Mouse (Mus musculus) left cerebral cortex, postnatal 25 days (tissue): Measurements from ENCODE around the gene Mthfd1. TPM values are rescaled to one million over a fixed set of nuclear protein-coding genes. Genes with fewer than 3 reads are reported as not detected.

Experiments
- DNase-seq, 2 experiments: peaks; one replicate each; pipeline ENCODE4 v3.0.0; 2022; ENCODE audit warnings: low spot score in 2 of 2, mixed read lengths in 1 of 2
- intact Hi-C: fragments of 180-260 bp; cut with DNase I; formaldehyde crosslinking; loops from one replicate; pipeline ENCODE4 v1.15.1; 2025
- total RNA-seq, 2 experiments: library from RNA; stranded (reverse); gene quantifications; 2 replicates each; pipeline ENCODE4 v1.2.3; 2021

Mthfd1 gene
- total RNA-seq, 2 experiments from 2014 or later, result 34.4 to 36.1 TPM

GRCm38 (mm10) chr12:76260673-76261072, 5.6 kb downstream of the Mthfd1 start:
- no peak for DNase-seq
- intact Hi-C loops, result no loop called here

- no peak for DNase-seq
- intact Hi-C loops, result no loop called here
Measured at GRCm38 (mm10) chr12:76261556-76261955, 6.5 kb downstream of the Mthfd1 start.

DNA sequence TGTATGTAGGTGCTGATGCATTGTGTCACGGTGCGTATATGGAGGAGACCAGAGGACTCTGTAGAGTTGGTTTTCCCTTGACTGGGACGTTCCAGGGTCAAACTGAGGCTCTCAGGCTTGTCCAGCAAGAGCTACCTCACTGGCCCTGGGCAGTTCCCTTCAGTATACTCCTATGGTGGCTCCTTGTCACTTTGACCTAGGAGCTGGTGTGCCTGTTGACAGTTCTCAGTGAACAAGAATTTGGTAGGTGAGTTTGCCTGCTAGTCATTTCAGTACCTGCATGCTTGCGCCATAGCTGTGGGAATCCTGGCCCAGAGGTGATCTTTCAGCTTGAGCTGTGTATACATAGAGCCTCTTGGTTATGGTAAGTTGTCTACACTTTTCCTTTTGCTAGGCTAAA, 7.8 kb downstream of the Mthfd1 start:
- intact Hi-C loops, result no loop called here

GRCm38 (mm10) chr12:76263876-76264275, 8.8 kb downstream of the Mthfd1 start:
- DNase-seq, result no peak
- intact Hi-C loops, result no loop called here

More for the DNA sequence above, 7.8 kb downstream of the Mthfd1 start:
- no peak for DNase-seq

DNA sequence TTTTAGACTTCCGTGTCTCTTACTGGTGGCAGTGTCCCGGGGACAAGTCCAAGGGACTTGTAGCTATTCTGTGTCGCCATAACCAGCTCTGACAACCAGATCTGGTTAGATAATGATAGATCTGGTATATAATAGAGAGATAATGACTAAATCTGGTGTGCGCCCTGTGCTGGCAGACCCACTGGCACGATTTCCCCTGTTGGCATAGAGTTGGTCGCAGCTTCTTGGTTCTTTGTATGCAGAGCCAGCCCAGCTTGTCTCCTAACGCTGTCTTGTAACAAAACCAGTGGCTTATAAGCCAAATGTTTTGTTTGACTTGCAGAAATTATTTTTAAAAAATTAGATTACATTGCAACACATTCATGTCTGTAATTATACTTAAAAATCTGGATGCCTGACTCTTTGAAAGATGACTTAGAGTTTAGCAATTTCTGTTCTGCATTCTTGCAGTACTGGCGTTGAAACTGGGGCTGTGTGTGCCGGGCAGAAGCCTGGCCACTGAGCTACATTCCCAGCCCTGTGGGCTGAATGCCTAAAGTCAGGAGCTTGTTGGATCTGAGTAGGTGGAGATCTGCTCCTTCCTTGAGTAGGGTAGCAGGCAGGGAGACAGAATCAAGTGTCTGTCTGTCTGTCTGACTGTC, 9.3 kb downstream of the Mthfd1 start:
- intact Hi-C loops, result no loop called here
- peak; percentile 23 to 39 for DNase-seq

GRCm38 (mm10) chr12:76265001-76265400, 9.9 kb downstream of the Mthfd1 start:
- no peak for DNase-seq
- intact Hi-C loops, result no loop called here

- DNase-seq, result peak; percentile 44 to 74
- intact Hi-C loops, result loop anchor here (2.0 kb wide), 1 partner anchor 74 kb away; no protein-coding TSS in a partner anchor
Measured at GRCm38 (mm10) chr12:76266875-76267274, 11.8 kb downstream of the Mthfd1 start.

DNA sequence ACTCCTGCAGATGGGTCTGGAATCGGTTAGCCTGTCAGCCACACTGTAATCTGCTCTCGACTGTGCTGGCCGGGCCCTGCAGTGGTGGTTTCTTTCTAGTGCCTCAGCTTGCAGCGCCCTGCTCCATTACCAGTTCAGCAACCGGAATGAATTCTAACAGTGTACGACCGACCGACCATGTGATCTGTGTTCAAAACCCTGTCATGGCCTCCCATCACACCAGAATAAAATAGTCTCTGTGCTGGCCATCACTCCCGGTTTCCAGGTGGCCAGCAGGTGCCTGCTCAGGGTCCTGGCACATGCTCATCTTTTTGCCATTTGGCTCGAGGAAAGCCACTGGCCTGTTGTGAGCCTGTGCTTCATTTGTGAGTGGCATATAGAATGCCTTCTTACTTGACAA, 13.6 kb downstream of the Mthfd1 start:
- no peak for DNase-seq
- intact Hi-C loops, result no loop called here

DNA sequence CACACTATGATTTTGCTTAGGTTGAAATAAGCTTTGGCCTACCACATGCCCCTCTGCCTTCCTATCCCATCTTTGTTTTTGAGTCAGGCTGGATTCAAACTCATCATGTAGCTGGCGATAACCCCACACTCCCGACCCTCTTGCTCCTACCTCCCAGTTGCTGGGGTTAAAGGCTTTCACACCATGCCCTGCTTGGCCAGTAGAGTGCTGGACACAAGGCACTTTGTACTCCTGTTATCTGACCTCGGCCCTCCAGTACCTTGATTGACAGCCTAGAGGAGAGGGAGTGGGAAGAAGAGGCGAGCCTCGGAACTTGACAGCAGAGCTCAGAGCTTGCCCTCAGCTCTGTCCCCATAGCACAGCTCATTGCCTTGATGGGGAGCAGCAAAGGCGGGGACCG, 14.1 kb downstream of the Mthfd1 start:
- no peak for DNase-seq
- intact Hi-C loops, result no loop called here

- intact Hi-C loops, result no loop called here
- no peak for DNase-seq
Measured at GRCm38 (mm10) chr12:76271516-76271915, 16.4 kb downstream of the Mthfd1 start.

- no peak for DNase-seq
- intact Hi-C loops, result no loop called here
Measured at GRCm38 (mm10) chr12:76272610-76273524, 17.8 kb downstream of the Mthfd1 start.

DNA sequence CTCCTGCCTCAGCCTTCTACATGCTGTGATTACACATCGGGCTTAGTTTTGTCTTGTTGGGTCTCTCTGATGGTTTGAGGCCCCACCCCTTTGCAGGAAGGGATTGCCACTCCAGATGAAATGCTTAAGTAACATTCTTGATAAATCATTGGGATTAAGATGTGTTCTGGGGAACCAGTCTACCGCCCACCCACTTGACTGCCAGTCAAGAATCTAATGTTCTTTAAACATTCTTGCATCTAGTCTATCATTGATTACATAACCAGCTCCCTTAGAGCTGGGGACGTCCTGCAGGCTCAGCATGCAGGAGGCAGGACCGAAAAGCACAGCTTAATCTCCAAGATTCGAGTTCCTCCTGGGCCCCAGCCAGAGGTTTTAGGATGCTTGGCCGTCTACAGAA, 23.1 kb downstream of the Mthfd1 start:
- DNase-seq, result no peak
- intact Hi-C loops, result no loop called here

DNA sequence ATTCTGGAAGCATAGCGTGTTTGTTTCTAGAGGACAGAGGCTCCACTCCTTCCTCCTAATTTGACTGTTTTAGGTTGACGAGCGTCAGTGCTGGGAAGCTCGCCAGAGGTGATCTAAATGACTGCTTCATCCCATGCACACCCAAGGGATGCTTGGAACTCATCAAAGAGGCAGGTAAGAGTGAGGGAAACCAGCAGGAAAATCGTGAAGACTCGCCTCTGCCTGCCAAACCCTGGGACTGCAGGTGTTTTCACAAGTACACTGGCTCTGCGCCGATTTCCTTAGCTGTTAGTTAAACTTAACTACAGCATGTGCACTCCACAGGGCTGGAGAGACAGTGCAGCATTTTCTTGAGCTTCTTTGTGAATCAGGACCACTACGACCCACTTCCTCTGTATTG, 25.5 kb downstream of the Mthfd1 start:
- DNase-seq, result peak; percentile 50 to 76

DNA sequence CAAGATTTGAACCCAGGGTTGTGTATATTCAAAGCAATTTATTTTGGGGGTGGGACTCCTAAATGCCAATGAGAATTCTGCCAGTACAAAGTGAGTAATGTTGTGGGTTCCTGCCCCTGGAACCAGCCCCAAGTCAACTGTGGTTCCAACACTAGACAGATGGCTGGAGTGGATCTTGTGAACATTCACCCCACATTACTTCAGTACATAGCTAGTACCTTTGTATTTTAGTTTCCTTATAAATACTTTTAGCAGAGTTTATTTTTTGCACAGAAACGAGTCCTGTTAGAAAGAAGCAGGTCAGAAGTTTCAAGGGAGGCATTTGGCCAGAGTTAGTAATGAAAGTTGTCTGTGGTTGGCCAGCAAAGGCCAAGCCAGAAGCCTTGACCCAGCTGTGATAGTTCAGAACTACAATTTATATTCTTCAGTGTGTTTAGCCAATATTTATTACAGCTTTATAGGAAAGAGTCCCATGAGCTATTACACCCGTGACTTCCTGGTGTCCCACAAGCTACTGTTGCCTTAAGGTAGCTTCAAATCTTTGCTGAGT, 26.1 kb downstream of the Mthfd1 start:
- intact Hi-C loops, result loop anchor here (5.0 kb wide), 1 partner anchor 46 kb away; no protein-coding TSS in a partner anchor
- DNase-seq, result no peak

More for the DNA sequence above, 25.5 kb downstream of the Mthfd1 start:
- intact Hi-C loops, result loop anchor here (5.0 kb wide), 1 partner anchor 47 kb away; no protein-coding TSS in a partner anchor

GRCm38 (mm10) chr12:76282132-76282531, 27.0 kb downstream of the Mthfd1 start:
- intact Hi-C loops, result loop anchor here (2.0 to 5.0 kb wide), 2 partner anchors 21 to 45 kb away; no protein-coding TSS in a partner anchor

DNA sequence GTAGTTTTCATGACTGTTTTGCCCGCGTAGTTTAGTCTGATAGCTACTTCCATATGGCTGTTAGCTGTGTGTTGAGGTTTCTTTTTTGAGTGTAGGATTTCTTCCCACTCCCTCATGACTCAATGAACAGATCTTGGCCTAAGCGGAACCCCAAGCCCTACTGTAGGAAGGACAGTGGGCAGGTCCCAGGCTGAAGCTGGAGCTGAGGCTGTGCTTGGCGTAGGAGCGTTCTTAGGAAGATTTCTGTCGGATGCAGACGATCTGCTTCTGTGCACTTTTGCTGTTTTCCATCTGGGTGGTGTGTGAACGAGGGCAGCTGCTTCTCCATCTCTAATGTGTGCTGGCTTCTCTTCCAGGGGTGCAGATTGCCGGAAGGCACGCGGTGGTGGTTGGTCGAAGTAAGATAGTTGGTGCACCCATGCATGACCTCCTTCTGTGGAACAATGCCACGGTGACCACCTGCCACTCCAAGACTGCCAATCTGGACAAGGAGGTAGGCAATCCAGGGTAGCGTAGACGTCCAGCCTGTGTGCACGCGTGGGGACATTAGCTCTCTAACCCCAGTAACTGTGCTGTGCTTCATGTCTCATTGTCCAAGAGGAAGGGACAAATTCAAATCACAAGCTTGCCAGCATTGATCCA, 27.6 kb downstream of the Mthfd1 start:
- intact Hi-C loops, result loop anchor here (2.0 to 5.0 kb wide), 2 partner anchors 20 to 45 kb away; no protein-coding TSS in a partner anchor
- peak in 1 of 2 experiments; percentile 74 for DNase-seq

More at GRCm38 (mm10) chr12:76282132-76282531, 27.0 kb downstream of the Mthfd1 start:
- no peak for DNase-seq

DNA sequence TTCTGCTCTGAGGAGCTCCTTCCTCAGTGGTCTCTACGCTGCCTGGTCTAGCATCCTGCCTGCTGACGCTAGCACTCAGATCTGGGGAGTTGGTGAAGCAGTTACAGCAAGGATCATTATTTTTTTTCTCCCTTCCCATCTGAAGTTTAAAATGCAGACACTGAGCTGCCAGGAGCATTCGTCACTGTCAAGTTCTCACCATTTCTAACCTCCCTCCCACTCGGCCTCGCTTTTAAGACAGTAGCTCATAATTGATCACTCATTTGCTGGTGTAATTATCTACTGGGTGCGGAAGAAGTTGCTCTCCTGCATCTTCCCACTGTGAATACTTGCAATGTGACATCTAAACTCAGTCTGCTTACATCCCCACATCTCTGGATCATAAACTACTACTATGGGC, 30.3 kb downstream of the Mthfd1 start:
- no peak for DNase-seq

GRCm38 (mm10) chr12:76287986-76288385, 32.9 kb downstream of the Mthfd1 start:
- intact Hi-C loops, result no loop called here
- DNase-seq, result peak; percentile 50 to 71

More for the DNA sequence above, 30.3 kb downstream of the Mthfd1 start:
- intact Hi-C loops, result no loop called here

DNA sequence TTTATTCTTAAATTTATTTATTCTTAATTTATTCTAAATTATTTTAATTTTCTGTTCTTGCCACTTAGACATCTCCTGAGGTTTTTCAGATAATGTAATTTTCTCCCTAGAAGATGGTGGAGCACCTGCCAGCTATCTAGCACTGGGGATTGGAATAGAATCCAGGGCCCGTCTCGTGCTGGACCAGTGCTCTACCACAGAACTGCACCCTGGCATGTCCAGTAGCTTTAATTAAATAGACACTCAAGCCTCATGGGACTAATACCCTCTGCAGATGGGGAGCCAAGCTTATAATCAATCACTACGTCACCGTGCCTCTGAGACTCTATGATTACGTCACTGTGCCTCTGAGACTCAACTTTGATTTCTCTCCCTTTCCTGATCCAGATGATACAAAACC, 33.4 kb downstream of the Mthfd1 start:
- DNase-seq, result no peak
- intact Hi-C loops, result no loop called here

DNA sequence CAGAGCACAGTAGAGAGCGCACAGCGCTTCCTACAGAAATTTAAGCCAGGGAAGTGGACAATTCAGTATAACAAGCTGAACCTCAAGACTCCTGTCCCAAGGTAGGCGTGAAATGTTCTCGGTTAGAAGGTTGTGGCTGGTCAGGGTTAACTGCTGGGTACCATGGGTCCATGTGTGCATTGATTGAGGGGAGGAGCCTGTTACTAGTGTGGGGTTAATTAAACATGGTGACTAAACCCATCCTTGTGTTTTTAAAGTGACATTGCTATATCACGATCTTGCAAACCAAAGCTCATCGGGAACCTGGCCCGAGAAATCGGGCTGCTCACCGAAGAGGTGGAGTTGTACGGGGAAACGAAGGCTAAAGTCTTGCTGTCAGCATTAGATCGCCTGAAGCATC, 34.3 kb downstream of the Mthfd1 start:
- DNase-seq, result no peak
- intact Hi-C loops, result no loop called here
